Mouse (Mus musculus): Measurements from ENCODE around the gene Gm4181. TPM values are rescaled to one million over a fixed set of nuclear protein-coding genes. Genes with fewer than 3 reads are reported as not detected.
"Not testable (repeated sequence)": the region's sequence is repeated elsewhere in the genome, so short reads cannot be mapped to it uniquely, and the experiment has no call there.

Gm4181 gene
- not detected in 2 replicates for total RNA-seq (2021)
- long read RNA-seq, experiment 1: 0 reads
- long read RNA-seq, experiment 2: 0 reads

DNA sequence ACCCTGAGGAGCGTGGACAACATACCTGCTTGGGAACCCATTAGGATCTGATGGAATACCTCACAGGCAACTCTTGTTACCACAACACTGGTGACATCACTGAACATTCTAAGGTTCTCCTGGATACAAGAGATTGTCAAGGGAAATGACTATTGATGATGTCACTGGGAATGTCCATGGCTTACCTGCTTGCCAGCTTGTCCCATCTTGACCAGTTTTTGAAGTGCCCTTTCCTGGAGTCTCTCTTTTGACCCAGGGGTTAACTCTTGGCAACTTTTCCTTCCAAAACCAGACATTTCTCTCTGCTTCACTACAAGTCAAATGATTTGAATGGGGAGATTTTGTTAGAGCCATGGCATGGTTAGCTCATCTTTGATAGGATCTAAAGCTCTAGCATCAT lies at the start of gene Gm4181:
Gene Gm4181, minus strand, starts transcription at position 101 of the 400 bp plus-strand sequence.
- not testable (repeated sequence) for DNase-seq

- no peak for DNase-seq
These were observed 41.8 kb upstream of the Gm4181 start for GRCm38 (mm10) chr14:51677269-51677668.

DNA sequence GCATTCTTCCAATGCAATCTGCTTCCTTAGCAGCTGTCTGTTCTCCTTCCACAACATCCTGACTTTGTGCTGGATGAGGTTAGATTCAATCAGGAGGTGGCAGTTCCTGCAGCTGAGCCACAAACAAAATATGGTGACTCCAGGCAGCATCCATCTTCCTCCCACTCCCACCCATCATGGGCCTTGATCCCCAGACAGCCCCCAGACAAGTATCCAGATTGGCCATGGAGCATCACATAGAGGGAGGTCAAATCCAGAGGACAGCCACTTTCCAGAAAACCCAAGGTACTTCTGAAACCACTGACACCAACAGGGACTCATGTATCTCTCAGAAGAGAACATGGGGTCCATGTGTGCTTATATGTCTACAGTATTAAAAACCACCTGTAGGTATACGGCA lies 3.0 kb downstream of the Gm4181 start:
- DNase-seq: peak; percentile 4

DNA sequence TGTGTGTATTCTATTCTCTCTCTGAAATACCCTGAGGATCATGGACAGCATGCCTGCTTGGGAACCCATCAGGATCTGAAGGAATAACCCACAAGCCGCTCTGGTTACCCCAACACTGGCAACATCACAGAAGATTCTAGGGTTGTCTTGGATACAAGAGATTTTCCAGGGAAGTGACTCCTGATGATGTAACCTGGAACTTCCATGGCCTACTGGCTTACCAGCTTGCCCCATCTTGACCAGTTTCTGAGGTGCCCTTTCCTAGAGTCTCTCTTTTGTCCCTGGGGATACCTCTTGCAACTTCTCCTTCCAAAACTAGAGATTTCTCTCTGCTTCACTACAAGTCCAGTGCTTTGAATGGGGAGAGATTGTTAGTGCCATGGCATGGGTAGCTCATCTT lies 24.3 kb downstream of the Gm4181 start, which contains the start of gene Gm17078:
Gene Gm17078, minus strand, starts transcription at position 101 of the 400 bp plus-strand sequence.
- DNase-seq: no peak

DNA sequence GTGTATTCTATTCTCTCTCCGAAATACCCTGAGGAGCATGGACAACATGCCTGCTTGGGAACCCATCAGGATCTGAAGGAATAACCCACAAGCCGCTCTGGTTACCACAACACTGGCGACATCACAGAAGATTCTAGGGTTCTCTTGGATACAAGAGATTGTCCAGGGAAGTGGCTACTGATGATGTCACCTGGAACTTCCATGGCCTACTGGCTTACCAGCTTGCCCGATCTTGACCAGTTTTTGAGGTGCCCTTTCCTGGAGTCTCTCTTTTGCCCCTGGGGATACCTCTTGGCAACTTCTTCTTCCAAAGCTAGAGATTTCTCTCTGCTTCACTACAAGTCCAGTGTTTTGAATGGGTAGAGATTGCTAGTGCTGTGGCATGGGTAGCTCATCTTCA lies 43.4 kb downstream of the Gm4181 start, which contains the start of gene Gm17174:
Gene Gm17174, minus strand, starts transcription at position 101 of the 400 bp plus-strand sequence.
- DNase-seq: not testable (repeated sequence)

Other genes starting within 250 kb of the Gm4181 start
- not detected in 2 replicates for gene Vmn2r88, start 224.8 kb downstream of the Gm4181 start, total RNA-seq (2021)
- not detected in 2 replicates for gene Vmn2r89, start 183.8 kb downstream of the Gm4181 start, total RNA-seq (2021)
- not detected in 2 replicates for gene Gm5622, start 82.9 kb downstream of the Gm4181 start, total RNA-seq (2021)
- gene Gm17175, start 61.6 kb downstream of the Gm4181 start, total RNA-seq (2021): not detected in 2 replicates
- gene Gm17174, start 43.5 kb downstream of the Gm4181 start, total RNA-seq (2021): not detected in 2 replicates
- gene Gm17078, start 24.4 kb downstream of the Gm4181 start, total RNA-seq (2021): not detected in 2 replicates
- gene Gm17079, start 59.8 kb upstream of the Gm4181 start, total RNA-seq (2021): not detected in 2 replicates
- not detected in 2 replicates for gene Gm5800, start 81.5 kb upstream of the Gm4181 start, total RNA-seq (2021)
- gene Ang4, start 137.9 kb upstream of the Gm4181 start, total RNA-seq (2021): not detected in 2 replicates
- gene AY358078, start 164.4 kb upstream of the Gm4181 start, total RNA-seq (2021): not detected in 2 replicates
- gene Ear6, start 218.0 kb upstream of the Gm4181 start, total RNA-seq (2021): 0.67 TPM in 1 of 2 replicates, not detected in the other
- 37.1 and 39.0 TPM in 2 replicates for gene Mettl17, start 249.2 kb upstream of the Gm4181 start, total RNA-seq (2021)